20 mouse cellular contexts compared by ENCODE assay signal in genomic region chr9:77583302-77583701, GRCm38 (mm10). TPM values are rescaled to one million over a fixed set of nuclear protein-coding genes. Genes with fewer than 3 reads are reported as not detected.
"Had no signal": no experiment of that assay in that cellular context is flagged by ENCODE, and none has a peak within 500 bp of the region (broad histone marks: within the 10 kb centered on the region; RNA-seq: fewer than 3 reads in every experiment).

No protein-coding gene starts in this region.

- DNase-seq: lung, adult 18-20 months; lung, embryonic 14.5 days; lung, postnatal 10 days; lung, postnatal 4 days; midbrain, embryonic 14.5 days; right cerebral cortex, adult 18-20 months; right cerebral cortex, postnatal 25 days; right cerebral cortex, postnatal 4 days; spleen, adult 18-20 months; thymus, adult 2 months; thymus, postnatal 25 days; thymus, postnatal 4 days had no signal

- H3K36me3 ChIP-seq: midbrain, embryonic 10.5 days; midbrain, embryonic 12.5 days; neural tube, embryonic 13.5 days; neural tube, embryonic 15.5 days; stomach, embryonic 15.5 days had no signal

- H3K4me1 ChIP-seq: neural tube, embryonic 13.5 days; neural tube, embryonic 15.5 days; stomach, embryonic 15.5 days had no signal

- H3K4me3 ChIP-seq: midbrain, embryonic 10.5 days; midbrain, embryonic 12.5 days; myocyte; neural tube, embryonic 13.5 days; neural tube, embryonic 15.5 days; stomach, embryonic 15.5 days had no signal

- H3K9me3 ChIP-seq: midbrain, embryonic 10.5 days; midbrain, embryonic 12.5 days; neural tube, embryonic 13.5 days; neural tube, embryonic 15.5 days; stomach, embryonic 15.5 days had no signal

- H3K27me3 ChIP-seq: midbrain, embryonic 12.5 days; neural tube, embryonic 13.5 days; neural tube, embryonic 15.5 days; stomach, embryonic 15.5 days had no signal

- H3K27ac ChIP-seq: liver, embryonic 14.5 days; midbrain, embryonic 10.5 days; midbrain, embryonic 12.5 days; neural tube, embryonic 13.5 days; neural tube, embryonic 15.5 days; stomach, embryonic 15.5 days; stomach, postnatal 0 days had no signal

RNA-seq across cellular contexts. Expression of gene Klhl31, which starts 53.0 kb away (rescaled TPM):
- polyA plus RNA-seq: midbrain, embryonic 14.5 days had no signal
